Mouse (Mus musculus) heart, adult 18-20 months (tissue): ENCODE measurements around the gene Med15. TPM values are rescaled to one million over a fixed set of nuclear protein-coding genes. Genes with fewer than 3 reads are reported as not detected.

Source experiments
- DNase-seq, 2 experiments: peaks; one replicate each; pipeline ENCODE4 v3.0.0; 2021 to 2022; ENCODE audit warnings: mixed read lengths in 1 of 2
- total RNA-seq, 2 experiments: library from RNA; stranded (reverse); gene quantifications; 2 replicates each; pipeline ENCODE4 v1.2.3; 2021

Gene Med15
- total RNA-seq, 2 experiments from 2014 or later, result 21.0 to 25.0 TPM

DNA sequence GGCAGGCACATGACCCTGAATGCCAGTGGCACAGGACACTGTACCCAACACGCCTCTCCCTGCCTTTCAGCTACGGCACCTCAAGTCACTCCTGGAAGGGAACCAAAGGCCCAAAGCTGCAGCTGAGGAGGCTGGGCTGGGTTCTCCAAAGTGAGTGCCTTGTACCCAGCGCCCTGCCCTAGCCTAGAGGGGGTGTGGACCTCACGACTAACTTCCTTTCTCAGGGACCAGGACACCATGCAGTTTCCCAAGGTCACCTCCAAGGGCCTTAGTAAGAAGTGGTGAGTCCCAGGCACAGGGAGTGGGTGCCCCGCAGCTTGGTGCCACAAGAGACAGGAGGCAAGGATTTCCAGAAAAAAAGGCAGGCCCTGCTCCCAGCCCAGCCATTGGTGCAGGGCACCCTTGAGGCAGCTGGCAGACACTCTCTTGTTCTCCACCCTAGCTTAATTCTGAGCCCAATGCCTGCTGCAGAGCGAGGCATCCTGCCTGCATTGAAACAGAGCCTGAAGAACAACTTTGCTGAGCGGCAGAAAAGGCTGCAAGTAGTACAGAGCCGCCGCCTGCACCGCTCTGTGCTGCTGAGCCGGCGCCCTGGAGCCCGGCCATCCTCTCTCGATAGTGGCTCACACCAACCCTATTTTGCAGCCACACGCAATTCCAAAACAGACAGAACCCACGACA lies 82.6 kb downstream of the Med15 start:
- no peak for DNase-seq

DNA sequence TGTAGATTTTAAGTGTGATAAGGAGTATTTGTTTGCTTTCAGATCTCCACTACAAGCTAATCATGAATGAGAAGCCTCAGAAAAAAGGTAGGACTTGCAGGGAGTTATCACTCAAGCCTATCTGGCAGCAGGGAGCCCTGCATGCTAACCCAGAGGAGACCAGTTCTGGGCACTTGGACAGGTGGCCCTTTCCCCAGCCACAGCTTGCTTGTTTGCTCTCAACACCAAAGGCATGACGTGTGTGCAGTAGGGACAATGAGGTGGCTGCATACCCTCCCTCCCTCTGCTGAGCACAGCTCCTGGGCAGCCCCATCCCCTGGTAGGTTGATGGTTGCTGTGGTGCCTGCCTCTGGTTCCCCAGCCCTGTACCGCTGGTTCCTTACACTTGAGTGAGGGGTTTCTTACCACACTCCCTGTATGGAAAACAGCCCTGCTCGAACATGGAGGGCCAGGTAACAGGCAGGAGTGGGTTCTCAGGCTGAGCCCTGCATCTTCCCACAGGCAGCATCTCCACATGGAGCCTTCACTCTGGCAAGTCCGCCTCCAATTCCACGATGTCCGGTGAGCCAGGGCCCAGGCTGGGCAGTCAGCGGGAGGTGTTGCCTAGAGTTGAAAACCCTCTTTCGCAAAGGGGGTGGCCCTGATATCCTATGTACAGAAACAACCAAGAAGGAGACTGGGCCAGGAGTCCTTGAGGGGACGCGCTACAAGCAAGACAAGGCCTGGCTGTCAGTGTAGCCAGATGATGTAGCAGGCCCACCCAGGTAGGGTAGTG lies 84.9 kb downstream of the Med15 start:
- no peak for DNase-seq

DNA sequence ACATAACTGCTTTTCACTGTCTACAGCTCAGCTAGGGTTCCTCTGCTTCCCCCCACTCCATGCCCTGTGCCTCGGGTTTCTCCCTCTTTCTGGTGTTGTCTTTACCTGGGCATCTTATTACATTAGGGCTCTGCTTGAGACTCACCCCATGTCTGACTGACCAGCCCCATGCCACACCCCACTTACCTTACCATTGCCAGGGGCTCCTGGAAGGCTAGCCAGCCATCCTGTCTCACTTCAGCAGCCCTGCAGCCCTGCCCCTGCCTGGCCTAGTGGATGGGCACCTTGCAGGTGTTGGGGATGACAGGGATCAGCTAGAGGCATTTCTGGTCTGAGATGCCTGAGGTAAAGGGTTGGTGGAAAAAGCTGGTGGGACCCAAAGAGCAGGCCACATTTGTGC lies 85.5 kb downstream of the Med15 start:
- no peak for DNase-seq

- DNase-seq, result peak; percentile 85 to 89
These were observed 86.2 kb downstream of the Med15 start, which contains the start of gene Ccdc74a for GRCm38 (mm10) chr16:17646310-17647114. TSS of gene Ccdc74a (plus strand) at chr16:17646470.

DNA sequence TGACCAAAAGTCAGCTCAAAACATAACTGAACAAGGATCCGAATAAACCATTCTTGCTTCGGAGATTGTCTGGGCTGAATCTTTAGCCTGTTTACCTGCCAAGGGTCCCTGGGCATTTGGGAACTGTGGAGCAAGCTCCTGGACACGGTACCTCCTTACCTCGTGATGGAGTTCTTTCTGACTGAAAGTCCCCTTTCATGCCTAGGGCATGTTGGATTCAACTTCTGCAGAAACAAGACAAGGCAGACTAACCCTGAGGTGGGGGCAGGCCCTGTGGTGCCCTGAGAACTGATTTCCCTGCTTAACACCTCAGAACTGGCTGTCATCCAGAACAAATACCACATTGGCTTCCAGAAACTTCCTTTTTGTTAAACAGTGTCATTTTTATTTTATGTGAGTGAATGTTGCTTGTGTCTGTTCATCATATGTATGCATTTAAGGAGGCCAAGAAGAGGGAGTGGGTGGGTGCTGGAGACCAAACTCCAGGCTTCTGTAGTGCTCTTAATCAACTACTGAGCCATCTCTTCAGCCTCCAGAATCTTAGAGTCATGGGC lies 89.2 kb downstream of the Med15 start:
- no peak for DNase-seq

GRCm38 (mm10) chr16:17642311-17642710 lies 90.4 kb downstream of the Med15 start:
- DNase-seq, result no peak

DNA sequence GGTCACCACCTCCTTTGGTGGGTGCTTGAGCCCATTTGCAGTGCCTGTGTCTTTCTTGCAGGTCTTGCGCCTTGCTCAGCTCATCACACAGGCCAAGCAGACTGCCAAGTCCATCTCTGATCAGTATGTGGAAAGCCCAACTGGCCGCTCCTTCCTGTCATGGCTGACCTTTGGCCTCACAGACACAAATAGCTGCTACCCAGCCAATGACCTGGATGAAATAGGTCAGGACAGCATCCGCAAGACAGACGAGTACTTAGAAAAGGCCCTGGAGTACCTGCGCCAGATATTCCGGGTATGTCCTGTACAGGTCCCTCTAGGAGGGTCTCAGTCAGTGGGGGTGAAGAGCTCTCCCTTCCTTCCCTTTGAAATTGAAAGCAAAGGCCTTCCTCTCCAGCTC lies 91.4 kb downstream of the Med15 start:
- DNase-seq, result no peak

- DNase-seq, result no peak
These were observed 92.0 kb downstream of the Med15 start for GRCm38 (mm10) chr16:17640706-17641105.

GRCm38 (mm10) chr16:17639951-17640350 lies 92.7 kb downstream of the Med15 start:
- DNase-seq, result no peak

- no peak for DNase-seq
These were observed 93.6 kb downstream of the Med15 start for GRCm38 (mm10) chr16:17639081-17639480.

GRCm38 (mm10) chr16:17638036-17638628 lies 94.6 kb downstream of the Med15 start:
- no peak for DNase-seq

- DNase-seq, result no peak
These were observed 95.1 kb downstream of the Med15 start for GRCm38 (mm10) chr16:17637610-17638009.

DNA sequence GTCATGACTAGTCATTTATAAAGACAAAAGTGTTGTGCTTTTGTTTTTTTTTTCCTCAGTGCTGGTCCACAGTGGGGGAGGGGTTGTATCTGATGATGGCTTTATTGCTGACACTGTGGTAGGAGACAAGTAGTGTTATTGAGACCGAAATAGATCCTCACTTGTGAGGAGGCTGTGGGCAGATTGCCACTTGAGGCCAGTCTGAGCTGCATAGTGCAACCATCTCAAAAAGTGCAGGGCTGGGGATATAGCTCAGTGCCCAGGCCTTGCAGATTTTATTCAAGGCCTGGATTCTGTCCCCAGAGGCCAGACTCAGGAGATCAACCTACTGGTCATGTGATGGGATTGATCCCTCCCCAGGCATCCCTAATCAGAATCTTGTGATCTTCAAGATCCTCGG lies 95.8 kb downstream of the Med15 start:
- DNase-seq, result no peak

DNA sequence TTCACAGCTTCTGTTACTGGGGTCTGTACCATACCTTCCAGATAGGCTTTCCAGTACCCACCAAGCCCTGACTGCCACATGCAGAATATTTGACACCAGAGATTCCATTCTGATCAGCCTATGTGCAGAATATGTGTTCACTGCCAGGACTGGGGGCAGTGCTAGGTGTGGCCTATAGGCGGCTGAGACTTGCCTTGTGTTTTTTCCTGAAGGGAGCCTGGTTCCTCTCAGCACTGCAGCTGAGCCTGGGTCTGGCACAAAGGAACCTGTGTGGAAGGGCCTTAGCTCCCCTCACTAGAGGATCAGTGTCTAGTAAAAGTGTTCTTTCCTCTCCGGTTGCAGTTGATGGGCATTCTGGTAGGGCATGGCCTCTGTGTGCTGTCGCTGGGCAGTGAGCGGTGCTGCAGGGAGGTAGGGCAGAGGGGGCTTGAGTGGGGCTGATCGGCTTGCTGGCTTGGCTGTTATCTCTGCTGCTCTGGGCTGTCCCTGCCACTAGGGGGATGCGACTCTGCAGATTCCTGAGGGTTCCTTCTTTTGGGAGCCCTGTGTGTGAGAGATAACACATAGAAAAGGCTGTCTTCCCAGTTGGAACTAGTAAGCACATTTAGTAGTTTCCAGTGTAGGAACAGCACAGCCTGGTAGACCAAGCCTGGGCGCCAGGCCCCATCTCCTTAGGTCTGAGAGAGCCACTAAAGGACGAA lies 99.1 kb downstream of the Med15 start:
- no peak for DNase-seq

DNA sequence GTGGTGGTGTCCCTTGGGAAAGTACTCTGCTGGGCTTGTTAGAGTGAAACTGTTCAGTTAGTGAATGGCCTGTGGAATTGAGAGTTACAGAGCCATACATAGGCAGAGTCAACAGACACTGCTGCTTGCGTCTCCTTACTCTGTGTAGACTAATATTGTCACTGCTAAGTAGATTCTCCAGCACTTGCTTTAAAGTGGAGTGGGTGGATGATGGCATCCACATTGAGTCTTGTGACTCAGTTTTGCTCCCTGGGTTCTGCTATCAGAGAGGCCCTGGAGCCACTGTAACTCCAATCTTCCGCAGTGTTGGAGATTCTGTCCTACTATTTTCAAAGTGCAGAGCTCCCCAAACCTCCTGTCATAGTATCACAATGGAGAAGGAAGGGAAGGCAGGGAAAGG lies 100.1 kb downstream of the Med15 start:
- no peak for DNase-seq

- no peak for DNase-seq
These were observed 106.5 kb downstream of the Med15 start for GRCm38 (mm10) chr16:17626269-17626555.

- no peak for DNase-seq
These were observed 107.0 kb downstream of the Med15 start for GRCm38 (mm10) chr16:17625488-17626268.

DNA sequence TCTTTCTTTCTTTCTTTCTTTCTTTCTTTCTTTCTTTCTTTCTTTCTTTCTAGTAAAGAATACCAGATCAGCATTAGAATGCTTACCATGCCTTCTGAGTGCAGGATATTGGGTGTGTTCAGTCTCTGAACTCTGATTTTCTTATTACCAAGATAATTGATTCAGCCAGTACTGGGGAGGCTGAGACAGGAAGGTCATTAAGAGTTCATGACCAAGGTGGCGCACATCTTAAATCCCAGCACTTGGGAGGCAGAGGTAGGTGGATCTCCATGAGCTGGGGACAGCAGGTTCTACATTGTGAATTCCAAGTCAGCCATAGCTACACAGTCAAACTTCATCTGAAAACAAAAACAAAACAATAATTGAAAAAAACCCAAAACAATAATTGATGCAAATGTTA lies 110.8 kb downstream of the Med15 start:
- DNase-seq, result no peak

DNA sequence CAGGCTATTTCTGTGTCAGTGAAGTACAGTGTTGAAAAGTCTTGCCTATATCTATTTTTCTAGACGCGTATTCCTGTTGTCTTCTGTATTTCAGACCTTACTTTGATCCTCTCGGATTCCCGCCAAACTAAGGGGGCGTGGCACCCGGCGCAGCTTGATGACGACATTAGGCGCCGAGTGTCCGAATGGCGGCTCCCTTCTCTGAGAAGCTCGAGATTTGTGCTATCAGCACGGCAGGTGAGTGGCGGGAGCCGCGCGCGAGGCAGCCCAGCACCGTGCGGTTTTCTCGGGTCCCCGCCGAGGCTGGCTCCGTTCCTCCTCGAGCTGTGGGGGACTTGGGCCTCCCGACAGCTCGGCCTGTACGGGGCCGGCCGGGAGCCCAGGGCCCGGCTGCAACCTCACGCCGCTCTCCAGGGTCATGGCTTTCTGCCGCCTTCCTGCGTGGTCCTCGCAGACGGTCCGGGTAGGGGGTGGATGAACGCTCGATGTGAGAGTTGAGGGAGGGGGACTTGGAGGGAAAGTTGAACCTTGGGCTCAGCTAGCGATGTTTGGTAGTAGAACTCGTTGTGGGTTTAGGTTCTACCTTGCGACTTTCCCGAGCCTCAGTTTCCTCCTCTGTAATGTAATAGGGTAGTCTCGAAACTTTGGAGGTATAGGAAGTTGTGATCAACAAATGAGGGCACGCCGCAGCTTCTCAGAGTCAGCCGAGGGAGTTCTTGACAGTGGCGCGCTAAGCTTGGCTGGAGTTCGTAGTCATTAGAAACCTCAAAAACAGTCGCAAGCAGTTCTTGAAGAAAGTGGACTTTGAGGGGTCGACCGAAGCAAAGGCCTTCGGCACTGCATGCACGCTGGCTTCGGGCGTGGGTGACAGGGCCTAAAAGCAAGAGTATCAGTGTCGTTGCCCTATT lies 113.2 kb downstream of the Med15 start, which contains the start of gene Smpd4:
Gene Smpd4, plus strand, starts transcription at position 157 of the 908 bp plus-strand sequence.
- peak; percentile 88 to 98 for DNase-seq
